ENCODE assay signal across 8 mouse cellular contexts in the genomic region with DNA sequence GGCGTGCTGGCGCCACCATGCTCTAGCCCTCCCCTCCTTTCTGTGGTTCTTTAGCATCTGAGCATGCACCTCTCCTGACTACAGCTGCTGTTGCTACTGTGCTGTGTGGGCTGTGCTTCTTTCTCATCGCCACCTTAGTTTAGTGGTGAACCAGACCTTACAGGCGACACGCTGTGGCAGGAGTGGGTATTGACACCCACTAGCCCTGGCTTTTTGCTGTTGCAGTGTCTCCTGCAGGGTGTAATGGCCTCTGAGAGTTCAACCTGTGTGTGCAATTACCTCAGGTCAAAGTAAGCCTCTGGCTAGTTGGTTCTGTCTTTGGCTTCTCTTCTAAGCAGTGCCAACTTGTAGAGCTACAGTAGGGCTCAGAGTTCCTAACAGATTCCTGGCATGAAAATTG. TPM values are rescaled to one million over a fixed set of nuclear protein-coding genes. Genes with fewer than 3 reads are reported as not detected.
DNase-seq lines count a peak whose midpoint lies in the region; ATAC-seq lines count a peak whose summit lies in the region.

No protein-coding gene starts in this region.

- WGBS in hindbrain, embryonic 10.5 days = 81% methylated on average over 5 of the region's 5 CpGs
- WGBS in hindbrain, embryonic 13.5 days = 81% methylated on average over 5 of the region's 5 CpGs

- H3K9ac ChIP-seq in hindbrain, embryonic 13.5 days = no peak overlapping the region

- no peaks in the 10 kb centered on the region for H3K4me1 ChIP-seq in hindbrain, embryonic 10.5 days (replicated peaks)
- no peaks in the 10 kb centered on the region for H3K4me1 ChIP-seq in hindbrain, embryonic 13.5 days (replicated peaks)

- H3K4me2 ChIP-seq in hindbrain, embryonic 13.5 days = no peak overlapping the region

- peaks cover 100% of the 10 kb centered on the region for H3K36me3 ChIP-seq in hindbrain, embryonic 10.5 days
- H3K36me3 ChIP-seq in hindbrain, embryonic 13.5 days = peaks cover 98% of the 10 kb centered on the region

- no peak overlapping the region for H3K4me3 ChIP-seq in hindbrain, embryonic 10.5 days
- H3K4me3 ChIP-seq in hindbrain, embryonic 13.5 days = no peak overlapping the region

- H3K27me3 ChIP-seq in hindbrain, embryonic 10.5 days (ENCODE audit: insufficient read depth, poor library complexity, severe bottlenecking) = no peaks in the 10 kb centered on the region
- no peaks in the 10 kb centered on the region for H3K27me3 ChIP-seq in hindbrain, embryonic 13.5 days

- no peak for ATAC-seq in hindbrain, embryonic 13.5 days (ENCODE audit: low FRiP score)
- ATAC-seq in CD4-positive, CD25-positive, alpha-beta regulatory T cell, adult 4 months = peak; percentile 95

- peak; percentile 20 for DNase-seq in hindbrain, embryonic 10.5 days (ENCODE audit: low spot score)
- DNase-seq in adipocyte (ENCODE audit: low spot score) = peak; percentile 16
- peak; percentile 87 to 88 for DNase-seq in kidney, postnatal 36 days
- peak; percentile 57 to 67 for DNase-seq in natural killer cell, adult 2 months (ENCODE audit: low spot score in 2 of 2)
- DNase-seq in gastrocnemius, adult 8-10 months (ENCODE audit: low spot score in 2 of 2) = no peak
- no peak for DNase-seq in urinary bladder, postnatal 25 days (ENCODE audit: low spot score)

- no peaks in the 10 kb centered on the region for H3K9me3 ChIP-seq in hindbrain, embryonic 10.5 days
- H3K9me3 ChIP-seq in hindbrain, embryonic 13.5 days = no peaks in the 10 kb centered on the region

- H3K27ac ChIP-seq in hindbrain, embryonic 10.5 days = no peak overlapping the region
- H3K27ac ChIP-seq in hindbrain, embryonic 13.5 days = no peak overlapping the region

RNA-seq across cellular contexts. Expression of a gene that starts 11.5 kb away (rescaled TPM):
- 56.8 and 71.6 TPM in 2 replicates for polyA plus RNA-seq in hindbrain, embryonic 10.5 days (2016; fragmentation: Nextera tagmentation; extraction: Ambion mirVana)
- polyA plus RNA-seq in hindbrain, embryonic 13.5 days (2015; fragmentation: Nextera tagmentation; extraction: Ambion mirVana) = 138 and 157 TPM in 2 replicates
- polyA plus RNA-seq in CD4-positive, CD25-positive, alpha-beta regulatory T cell, adult 4 months (2017; shearing (Covaris generic)) = 10 to 100 TPM; 24.5 to 29.1 TPM
- total RNA-seq in gastrocnemius, adult 8-10 months (2022) = 10 to 100 TPM; 10.6 to 15.1 (median 12.7) TPM

RNA-seq across cellular contexts. Expression of a gene that starts 11.6 kb away (rescaled TPM):
- polyA plus RNA-seq in hindbrain, embryonic 10.5 days (2016; fragmentation: Nextera tagmentation; extraction: Ambion mirVana) = 53.7 and 57.8 TPM in 2 replicates
- polyA plus RNA-seq in hindbrain, embryonic 13.5 days (2015; fragmentation: Nextera tagmentation; extraction: Ambion mirVana) = 67.7 and 74.7 TPM in 2 replicates
- 10 to 100 TPM; 28.5 to 52.5 TPM for polyA plus RNA-seq in CD4-positive, CD25-positive, alpha-beta regulatory T cell, adult 4 months (2017; shearing (Covaris generic))
- 10 to 100 TPM in 3 of 4 experiments, 1 to 10 TPM in 1; 9.1 to 11.5 (median 11.3) TPM for total RNA-seq in gastrocnemius, adult 8-10 months (2022)

RNA-seq across cellular contexts. Expression of a gene that starts 22.7 kb away (rescaled TPM):
- polyA plus RNA-seq in hindbrain, embryonic 10.5 days (2016; fragmentation: Nextera tagmentation; extraction: Ambion mirVana) = 6.7 and 6.8 TPM in 2 replicates
- polyA plus RNA-seq in hindbrain, embryonic 13.5 days (2015; fragmentation: Nextera tagmentation; extraction: Ambion mirVana) = 0.65 and 1.4 TPM in 2 replicates
- not detected for polyA plus RNA-seq in CD4-positive, CD25-positive, alpha-beta regulatory T cell, adult 4 months (2017; shearing (Covaris generic))
- total RNA-seq in gastrocnemius, adult 8-10 months (2022) = 1 to 10 TPM; 1.3 to 3.4 (median 2.2) TPM

RNA-seq across cellular contexts. Expression of a gene that starts 24.2 kb away (rescaled TPM):
- polyA plus RNA-seq in hindbrain, embryonic 10.5 days (2016; fragmentation: Nextera tagmentation; extraction: Ambion mirVana) = 0.34 and 0.35 TPM in 2 replicates
- polyA plus RNA-seq in hindbrain, embryonic 13.5 days (2015; fragmentation: Nextera tagmentation; extraction: Ambion mirVana) = 0.68 and 0.70 TPM in 2 replicates
- polyA plus RNA-seq in CD4-positive, CD25-positive, alpha-beta regulatory T cell, adult 4 months (2017; shearing (Covaris generic)) = not detected
- total RNA-seq in gastrocnemius, adult 8-10 months (2022) = not detected

RNA-seq across cellular contexts. Expression of a gene that starts 37.0 kb away (rescaled TPM):
- 8.2 and 12.3 TPM in 2 replicates for polyA plus RNA-seq in hindbrain, embryonic 10.5 days (2016; fragmentation: Nextera tagmentation; extraction: Ambion mirVana)
- 1.5 and 3.2 TPM in 2 replicates for polyA plus RNA-seq in hindbrain, embryonic 13.5 days (2015; fragmentation: Nextera tagmentation; extraction: Ambion mirVana)
- not detected for polyA plus RNA-seq in CD4-positive, CD25-positive, alpha-beta regulatory T cell, adult 4 months (2017; shearing (Covaris generic))
- not detected for total RNA-seq in gastrocnemius, adult 8-10 months (2022)

Comparison
In these comparisons a context has a peak if more than half of its experiments do, and no peak if none do; other contexts are left out.
1. DNase-seq: peak in hindbrain, embryonic 10.5 days (single experiment), adipocyte (single experiment), kidney, postnatal 36 days (2 of 2) and natural killer cell, adult 2 months (2 of 2); none in gastrocnemius, adult 8-10 months (0 of 2) and urinary bladder, postnatal 25 days (single experiment).